Mouse (Mus musculus) bone marrow, adult 2 months (tissue): Measurements from ENCODE around the gene Cdkn2d.

Experiments
- CTCF ChIP-seq: fragments of 200-500 bp; IDR thresholded peaks from 2 replicates; pipeline ENCODE4 v1.5.1; 2011; ENCODE audit warnings: low read length, control low read depth; ENCODE audit not compliant: control insufficient read depth, insufficient read depth
- POLR2A ChIP-seq: fragments of 200-500 bp; IDR thresholded peaks from 2 replicates; pipeline ENCODE4 v1.6.1; 2011; ENCODE audit warnings: low read depth, mild to moderate bottlenecking, control low read depth, low read length, borderline replicate concordance; ENCODE audit not compliant: control insufficient read depth

- no peak for TF ChIP-seq CTCF
- TF ChIP-seq POLR2A = no peak
These were observed 40.3 kb upstream of the Cdkn2d start for GRCm38 (mm10) chr9:21331365-21332140.
